Mouse (Mus musculus) NIH3T3 (cell line): Measurements from ENCODE around the gene Sema3c.

Source experiments
- DNase-seq: peaks from one replicate; pipeline ENCODE4 v3.0.0-alpha.2; 2012; ENCODE audit warnings: low read depth

Gene Sema3c

DNA sequence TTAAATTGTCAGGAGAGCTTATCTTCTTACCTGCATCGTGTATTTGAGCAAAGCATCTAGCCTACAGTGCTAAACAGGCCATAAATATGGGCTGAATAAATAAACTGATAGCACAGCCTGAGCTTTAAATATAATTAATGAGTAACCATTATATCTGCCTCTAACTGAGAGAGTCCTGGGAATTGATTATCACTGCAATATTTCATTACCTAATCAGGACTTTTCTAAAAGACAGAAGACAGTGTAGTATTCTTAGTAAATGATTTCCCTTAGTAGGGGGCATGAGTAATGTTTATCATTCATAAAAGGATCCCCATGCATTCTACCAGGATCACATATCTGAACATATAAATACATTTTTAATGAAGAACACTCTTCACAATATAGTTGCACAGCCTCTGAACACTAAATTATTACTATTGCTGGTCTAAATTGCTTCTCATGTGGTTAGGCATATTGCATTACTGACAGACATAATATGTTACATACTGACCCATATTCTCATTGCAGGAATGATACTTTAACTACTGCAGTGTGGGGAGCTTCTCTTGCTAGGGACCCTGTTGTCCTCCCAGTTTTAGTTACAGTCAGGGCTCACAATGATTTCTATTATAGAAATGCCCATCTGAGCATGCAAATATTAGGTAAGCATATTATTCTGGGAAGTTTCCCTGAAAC, 74.9 kb downstream of the Sema3c start:
- no peak for DNase-seq

DNA sequence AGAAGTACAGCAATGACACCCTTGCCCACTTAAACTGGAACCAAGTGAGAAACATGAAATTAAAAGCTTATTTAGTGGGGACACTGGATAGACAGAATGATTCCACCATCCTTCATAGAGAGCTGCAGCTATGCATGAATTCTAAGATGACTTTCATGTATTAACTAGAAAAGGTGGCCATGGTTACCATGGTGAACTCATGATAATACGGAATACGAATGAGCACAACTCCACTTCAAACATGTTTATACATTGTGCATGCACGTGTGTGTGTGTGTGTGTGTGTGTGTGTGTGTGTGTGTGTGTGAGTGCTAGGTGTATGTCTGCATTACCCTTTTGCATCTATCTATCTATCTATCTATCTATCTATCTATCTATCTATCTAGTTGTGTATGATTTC, 87.1 kb downstream of the Sema3c start:
- no peak for DNase-seq

GRCm38 (mm10) chr5:17671356-17671755, 97.3 kb downstream of the Sema3c start:
- DNase-seq: no peak

DNA sequence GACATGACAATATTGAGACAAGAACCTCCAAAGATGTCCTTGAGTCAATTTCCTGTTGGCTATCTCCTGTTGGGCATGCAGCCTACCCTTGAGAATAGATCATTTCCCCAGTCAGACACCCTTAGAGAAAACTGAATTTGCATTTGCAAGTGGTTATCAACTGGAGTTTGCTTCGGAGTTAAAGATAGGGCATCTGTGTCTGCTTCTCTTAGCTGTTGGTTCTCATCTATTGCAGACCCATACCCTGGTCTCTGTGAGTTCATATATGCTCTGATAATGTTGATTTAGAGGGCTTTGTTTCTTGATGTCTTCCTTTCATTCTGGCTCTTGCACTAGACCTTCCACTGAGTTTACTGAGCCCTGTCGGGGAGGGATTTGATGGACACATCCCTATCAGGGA, 106.8 kb downstream of the Sema3c start:
- no peak for DNase-seq

DNA sequence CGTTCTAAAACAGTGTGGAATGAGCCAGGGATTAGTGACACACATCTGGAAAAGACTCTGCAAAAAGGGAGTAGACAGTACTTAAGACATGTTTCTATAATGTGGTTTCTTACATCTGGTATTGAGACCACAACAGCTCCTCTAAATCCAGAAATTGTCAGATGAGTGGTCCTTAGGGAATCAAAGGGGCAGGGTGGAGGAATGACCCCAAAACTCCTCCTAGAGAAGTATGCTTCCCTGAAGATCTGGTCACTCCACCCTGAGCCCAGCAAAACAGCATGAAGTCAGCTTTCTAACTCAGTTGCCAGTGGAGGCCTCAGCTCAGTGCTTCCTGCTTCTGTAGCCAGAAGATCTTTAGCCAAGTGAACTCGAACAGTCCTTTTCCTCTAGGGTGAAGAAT, 115.0 kb downstream of the Sema3c start:
- DNase-seq: peak; percentile 2

GRCm38 (mm10) chr5:17689604-17690003, 115.5 kb downstream of the Sema3c start:
- peak; percentile 56 for DNase-seq

- no peak for DNase-seq
Observed at GRCm38 (mm10) chr5:17695366-17695765, 121.3 kb downstream of the Sema3c start.

GRCm38 (mm10) chr5:17698905-17699304, 124.8 kb downstream of the Sema3c start:
- DNase-seq: no peak

GRCm38 (mm10) chr5:17704160-17704559, 130.1 kb downstream of the Sema3c start:
- no peak for DNase-seq

DNA sequence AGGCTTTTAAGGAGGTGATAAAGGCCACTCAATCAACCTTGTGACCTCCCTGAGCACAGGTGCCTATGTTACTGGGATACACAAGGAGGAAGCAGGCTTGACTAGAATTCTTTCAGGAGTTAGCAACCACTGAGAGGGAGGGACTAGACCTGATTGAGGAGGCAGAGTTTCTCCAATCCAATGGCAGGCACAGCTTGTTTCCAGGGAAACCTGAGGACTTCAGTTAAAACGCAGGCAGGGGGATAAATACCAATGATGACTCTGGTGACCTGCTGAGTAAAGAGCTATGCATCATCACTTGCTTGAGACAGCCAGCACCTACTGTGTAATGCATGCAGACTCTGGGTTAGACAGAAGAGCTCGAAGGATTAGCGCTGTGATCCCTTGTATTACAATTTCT, 133.0 kb downstream of the Sema3c start:
- no peak for DNase-seq

DNA sequence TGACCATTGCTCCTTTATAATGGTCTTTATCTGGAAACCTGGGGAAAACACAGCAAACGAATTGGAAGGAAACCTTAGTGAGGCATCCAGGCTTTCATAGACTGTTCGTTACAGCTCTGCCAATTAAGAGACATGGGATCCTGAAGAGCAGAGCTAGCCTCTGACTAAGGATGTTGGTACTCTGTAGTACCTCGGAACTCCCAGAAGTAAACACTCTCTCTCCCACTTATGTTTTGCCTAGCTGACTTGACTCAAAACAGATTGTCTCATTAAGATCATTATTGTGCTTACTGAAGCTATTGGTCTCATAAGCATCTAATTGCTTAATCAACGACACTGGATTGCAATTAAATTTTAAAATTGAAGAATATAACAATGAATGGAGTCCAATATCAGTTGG, 138.3 kb downstream of the Sema3c start:
- no peak for DNase-seq

DNA sequence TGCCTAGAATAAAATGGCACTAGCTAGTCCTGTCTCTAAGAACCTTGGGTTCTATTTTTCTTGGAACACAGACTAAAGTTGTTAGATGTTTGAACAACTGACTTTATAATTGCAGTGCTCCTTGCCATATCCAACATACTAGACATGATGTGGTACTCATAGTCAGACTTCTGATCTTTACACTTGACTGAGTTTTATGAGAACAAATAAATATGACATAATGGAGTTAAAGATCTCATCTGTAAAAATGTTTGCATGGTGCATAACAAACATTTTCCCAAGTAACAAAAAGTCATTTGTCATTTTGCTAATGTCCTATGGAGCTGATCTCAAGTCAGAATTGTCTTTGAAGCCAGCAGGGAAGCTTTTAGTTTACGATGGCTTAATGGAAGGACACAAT, 141.1 kb downstream of the Sema3c start:
- no peak for DNase-seq

GRCm38 (mm10) chr5:17720011-17720410, 145.9 kb downstream of the Sema3c start:
- peak; percentile 17 for DNase-seq

- no peak for DNase-seq
Observed at GRCm38 (mm10) chr5:17724031-17724430, 149.9 kb downstream of the Sema3c start.

- DNase-seq: no peak
Observed at GRCm38 (mm10) chr5:17728047-17728446, 154.0 kb downstream of the Sema3c start.

DNA sequence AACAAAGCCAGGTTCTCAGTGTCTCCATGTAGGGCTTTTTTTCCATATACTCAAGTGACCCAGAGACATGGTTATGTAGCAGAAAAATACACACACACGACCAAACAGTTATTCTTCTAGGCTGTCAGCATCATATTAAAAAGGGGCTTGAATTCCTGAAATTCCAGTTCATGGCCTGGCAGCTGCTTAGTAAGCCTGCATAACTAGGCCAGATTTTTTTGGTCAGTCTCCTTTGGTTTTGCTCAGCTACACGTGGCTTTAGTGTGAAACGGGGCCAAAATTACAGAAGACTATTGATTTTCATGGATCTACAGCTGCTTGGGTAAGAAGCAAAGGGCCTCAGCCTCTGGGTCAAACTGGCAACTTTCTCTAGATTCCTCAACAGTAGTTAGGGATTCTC, 165.7 kb downstream of the Sema3c start:
- no peak for DNase-seq

DNA sequence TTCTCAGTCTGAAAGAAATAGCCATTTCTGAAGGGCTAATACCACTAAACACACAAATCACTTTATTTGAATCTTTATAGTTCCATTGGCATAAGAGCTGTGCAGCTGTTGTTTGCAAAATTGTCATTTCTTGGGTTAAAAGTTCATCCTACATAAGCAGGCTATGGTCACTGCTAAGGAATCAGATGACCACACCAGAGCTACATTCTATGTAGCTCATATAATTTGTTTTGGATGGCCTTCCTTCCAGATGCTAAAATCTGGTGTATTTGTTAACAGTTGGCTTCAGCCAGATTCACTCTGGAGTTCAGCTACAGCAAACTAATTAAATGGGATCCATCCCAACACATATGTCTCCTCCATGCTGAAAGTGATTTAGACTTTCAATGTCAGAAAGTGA, 172.4 kb downstream of the Sema3c start:
- no peak for DNase-seq

- DNase-seq: no peak
Observed at GRCm38 (mm10) chr5:17747143-17747542, 173.1 kb downstream of the Sema3c start.

- DNase-seq: no peak
Observed at GRCm38 (mm10) chr5:17748293-17748692, 174.2 kb downstream of the Sema3c start.

- DNase-seq: peak; percentile 14
Observed at GRCm38 (mm10) chr5:17753471-17754005, 179.5 kb downstream of the Sema3c start.

DNA sequence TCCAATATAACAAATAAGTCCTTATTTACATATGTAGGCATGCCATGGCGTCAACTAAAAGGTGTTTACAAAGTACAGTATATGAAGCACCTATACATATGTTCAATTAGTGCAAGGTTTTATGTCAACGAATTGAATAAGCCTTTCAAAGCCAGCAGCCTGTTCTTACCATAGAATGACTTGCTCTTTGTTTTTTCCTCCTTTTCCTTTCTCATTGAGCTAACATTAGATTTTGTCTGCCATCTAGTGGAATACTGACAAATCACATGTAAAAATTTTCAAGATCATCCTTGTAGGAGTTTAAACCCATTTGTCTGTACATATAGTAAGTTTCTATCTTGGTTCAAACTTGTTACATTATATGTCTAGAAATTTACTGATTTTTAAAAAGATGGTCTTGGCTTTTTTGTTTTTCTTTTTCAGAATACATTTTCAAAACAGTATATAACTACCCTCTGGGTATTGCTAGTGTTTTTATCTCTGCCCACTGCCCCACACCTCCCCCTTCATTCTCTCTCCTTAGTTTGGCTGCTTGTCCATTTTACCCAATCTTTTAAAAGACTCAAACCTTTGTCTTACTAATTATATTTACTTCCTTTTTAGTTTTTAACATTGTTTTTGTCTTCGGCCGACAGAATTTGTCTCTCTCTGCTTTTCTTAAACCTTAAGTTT, 192.1 kb downstream of the Sema3c start:
- DNase-seq: peak; percentile 60

DNA sequence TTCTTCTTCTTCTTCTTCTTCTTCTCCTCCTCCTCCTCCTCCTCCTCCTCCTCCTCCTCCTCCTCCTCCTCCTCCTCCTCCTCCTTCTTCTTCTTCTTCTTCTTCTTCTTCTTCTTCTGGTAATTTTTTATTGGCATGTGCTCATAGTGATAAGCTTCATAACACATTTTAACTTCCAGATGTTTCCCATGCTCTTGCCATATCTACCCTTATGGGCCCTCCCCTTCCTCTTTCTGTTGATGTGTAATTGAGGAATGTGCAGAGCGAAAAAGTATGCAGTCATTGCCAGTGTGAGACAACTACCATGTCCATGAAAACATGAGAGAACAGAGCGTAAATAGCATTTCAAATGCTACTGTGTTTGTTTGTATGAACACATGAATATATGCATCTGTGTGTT, 196.2 kb downstream of the Sema3c start:
- DNase-seq: no peak

DNA sequence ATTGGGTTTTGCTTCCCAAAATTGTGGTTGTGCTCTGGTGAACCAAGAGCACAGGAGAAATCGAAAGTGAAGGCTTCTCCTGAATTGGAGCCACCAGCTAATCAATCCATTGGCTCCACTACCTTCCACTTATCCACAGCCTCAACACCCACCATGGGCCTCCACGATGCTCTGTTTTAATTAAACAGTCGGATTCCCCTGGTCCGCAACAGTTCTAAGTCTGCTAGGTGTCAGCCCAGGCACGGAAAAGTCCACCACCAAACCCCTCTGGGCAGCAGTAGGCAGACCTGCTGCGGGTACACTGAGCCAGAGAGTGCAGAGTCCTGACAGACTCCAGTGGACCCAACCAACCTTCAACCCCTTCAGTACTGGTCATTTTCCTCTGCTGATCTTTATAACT, 202.5 kb downstream of the Sema3c start:
- DNase-seq: peak; percentile 87
